Mouse (Mus musculus) hindbrain, postnatal 0 days (tissue): Measurements from ENCODE around the gene Mxra8. TPM values are rescaled to one million over a fixed set of nuclear protein-coding genes. Genes with fewer than 3 reads are reported as not detected.

ENCODE experiments used
- ATAC-seq: fragments of 200-750 bp; cut with Nextera tagmentation; 2 replicates; pipeline ENCODE4 v1.8.0; 2017; ENCODE audit warnings: mild to moderate bottlenecking, moderate TSS enrichment, moderate library complexity
- DNase-seq: peaks from one replicate; pipeline ENCODE4 v3.0.0-alpha.2; 2015; ENCODE audit warnings: low spot score
- H3K27ac ChIP-seq: fragments of 300-500 bp; sonication (generic); 2 replicates; pipeline ENCODE4 v1.5.1; 2014; ENCODE audit warnings: mild to moderate bottlenecking
- H3K27me3 ChIP-seq: fragments of 300-500 bp; sonication (generic); 2 replicates; pipeline ENCODE4 v1.6.1; 2014; ENCODE audit warnings: low read length, mixed read lengths; ENCODE audit not compliant: insufficient read depth
- H3K36me3 ChIP-seq: fragments of 300-500 bp; sonication (generic); 2 replicates; pipeline ENCODE4 v1.6.1; 2014; ENCODE audit warnings: low read length, mixed read lengths; ENCODE audit not compliant: insufficient read depth
- H3K4me1 ChIP-seq: fragments of 300-500 bp; sonication (generic); 2 replicates; pipeline ENCODE4 v1.6.1; 2014; ENCODE audit warnings: antibody characterized with exemption, low read length, mixed read lengths; ENCODE audit not compliant: insufficient read depth
- H3K4me2 ChIP-seq: fragments of 300-500 bp; sonication (generic); 2 replicates; pipeline ENCODE4 v1.6.1; 2014; ENCODE audit warnings: low read depth, mild to moderate bottlenecking, low read length, moderate library complexity, mixed read lengths
- H3K4me3 ChIP-seq: fragments of 300-500 bp; sonication (generic); 2 replicates; pipeline ENCODE4 v1.5.1; 2014; ENCODE audit warnings: low read length
- H3K9ac ChIP-seq: fragments of 300-500 bp; sonication (generic); replicated peaks from 2 replicates; pipeline ENCODE4 v1.6.1; 2014; ENCODE audit warnings: mild to moderate bottlenecking, low read length, moderate library complexity, mixed read lengths
- H3K9me3 ChIP-seq: fragments of 300-500 bp; sonication (generic); 2 replicates; pipeline ENCODE4 v1.6.1; 2016; ENCODE audit warnings: low read length, mixed read lengths
- CTCF ChIP-seq: IDR thresholded peaks from 2 replicates; pipeline ENCODE4 v1.5.1; 2016; ENCODE audit warnings: antibody characterized with exemption, control low read depth, low read depth
- WGBS: fragments of 180-500 bp; shearing (Covaris S2); extraction: QIAGEN DNeasy Blood & Tissue Kit; methylation state at CpG from one replicate; pipeline ENCODE4 v1.1.7; 2014; 5-methylcytosine and 5-hydroxymethylcytosine counted together
- polyA plus RNA-seq: library from polyadenylated mRNA; unstranded; fragments of >200 nt; fragmentation: Nextera tagmentation; extraction: Ambion mirVana; gene quantifications from 2 replicates; pipeline ENCODE4 v1.2.1, GENCODE M21; 2015
- total RNA-seq: library from RNA; depleted of rRNA; stranded (reverse); fragments of >200 nt; gene quantifications from 2 replicates; pipeline ENCODE4 v1.2.3, GENCODE M21; 2014

Mxra8 gene
- total and polyA plus RNA-seq, 2 experiments from 2014 or later, result 41.6 to 58.9 TPM

DNA sequence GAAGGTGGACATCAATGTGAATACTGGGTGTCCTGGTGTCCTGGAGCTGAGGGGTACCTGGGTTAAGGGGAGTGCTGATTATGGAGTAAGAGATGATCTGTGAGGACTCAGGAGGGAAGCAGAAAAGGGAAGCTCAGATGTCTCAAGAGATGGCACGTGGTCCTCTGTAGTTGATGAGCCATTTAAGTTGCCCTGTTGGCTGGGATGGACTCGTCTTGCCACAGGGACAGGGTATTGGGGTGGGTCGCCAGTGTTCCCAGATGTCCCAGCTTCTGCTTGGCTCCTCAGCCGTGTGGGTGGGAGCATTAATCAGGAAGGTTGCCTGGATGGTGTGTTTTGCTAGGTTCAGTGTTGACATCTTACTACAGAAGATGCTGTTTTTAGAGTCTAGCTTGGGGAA lies 6.2 kb upstream of the Mxra8 start:
- peaks cover 7% of the 10 kb centered on the region for H3K4me1 ChIP-seq
- 0 out of 2 replicates have a peak, but pooled peaks cover 4% of the 10 kb centered on the region for H3K36me3 ChIP-seq

DNA sequence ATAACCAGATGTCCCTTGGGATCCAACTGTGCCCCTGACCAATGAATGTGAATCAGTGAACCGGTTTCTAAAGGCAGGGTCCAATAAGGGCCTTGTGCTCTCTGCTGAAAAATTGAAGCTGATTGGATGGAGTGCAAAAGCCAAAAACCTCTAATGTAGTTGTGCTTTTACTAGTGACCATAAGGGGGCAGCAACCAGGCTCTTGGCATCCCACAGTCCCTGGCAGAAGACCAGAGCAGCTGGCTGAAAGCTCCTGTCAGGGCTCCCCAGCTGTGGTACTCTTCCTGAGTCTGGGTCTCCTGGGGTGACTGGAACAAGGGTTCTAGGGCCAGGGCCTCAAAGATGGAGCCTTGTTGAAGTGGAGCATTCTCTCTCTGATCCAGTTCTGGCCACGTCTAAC lies 5.6 kb upstream of the Mxra8 start:
- peak; percentile 78 for TF ChIP-seq CTCF
- no peak overlapping the region for H3K9ac ChIP-seq
- no peaks in the 10 kb centered on the region for H3K9me3 ChIP-seq
- no peak overlapping the region for H3K4me3 ChIP-seq
- DNase-seq (peak; percentile 87), ATAC-seq (peak; percentile 11; the same call in 1 of the 2 replicates)
- no peak overlapping the region for H3K4me2 ChIP-seq
- 22% methylated on average over 2 of the region's 2 CpGs for WGBS
- peak overlapping the region; percentile 17; the same call in 1 of the 2 replicates for H3K27ac ChIP-seq
- 0 out of 2 replicates have a peak, but pooled peaks cover 4% of the 10 kb centered on the region for H3K36me3 ChIP-seq
- H3K4me1 ChIP-seq, result peaks cover 7% of the 10 kb centered on the region
- H3K27me3 ChIP-seq, result no peaks in the 10 kb centered on the region

More for the DNA sequence above, 6.2 kb upstream of the Mxra8 start:
- Histone ChIP-seq H3K27ac (no peak overlapping the region), H3K4me3 (no peak overlapping the region), H3K9me3 (no peaks in the 10 kb centered on the region), H3K27me3 (no peaks in the 10 kb centered on the region), H3K4me2 (0 out of 2 replicates have a peak overlapping the region, but pooled peaks have one; percentile 93), H3K9ac (no peak overlapping the region)
- WGBS, result 95% methylated on average over 4 of the region's 4 CpGs
- DNase-seq (no peak), ATAC-seq (no peak)
- no peak for TF ChIP-seq CTCF

DNA sequence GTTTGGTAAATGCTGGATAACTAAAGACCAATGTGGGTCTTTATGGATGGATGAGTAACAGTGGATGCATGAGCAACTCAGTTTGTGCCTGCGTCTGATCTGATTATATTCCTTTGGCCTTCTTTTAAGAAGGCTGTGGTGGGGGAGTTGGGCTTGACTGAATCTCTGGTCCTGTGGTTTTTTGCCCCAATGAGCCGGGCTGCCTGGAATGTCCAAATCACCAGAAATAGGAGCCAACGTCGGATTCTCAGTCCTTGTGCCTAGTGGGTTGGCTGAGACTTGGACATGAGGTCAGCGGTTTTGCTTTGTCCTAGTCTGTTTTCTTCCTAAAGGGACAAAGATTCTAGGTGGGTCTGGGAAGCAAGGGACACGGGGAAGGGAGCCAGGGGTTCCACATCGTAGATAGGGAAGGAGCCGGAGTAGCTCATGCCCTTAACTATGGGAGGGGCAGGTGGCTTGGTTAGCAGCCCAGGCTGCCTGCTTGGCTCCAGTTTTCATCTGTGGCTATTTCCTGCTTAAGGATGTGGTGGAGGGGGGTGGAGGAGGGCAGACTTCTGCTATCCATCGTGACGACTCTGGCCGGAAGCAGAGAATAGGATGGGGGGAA lies 2.0 kb upstream of the Mxra8 start:
- H3K4me3 ChIP-seq, result no peak overlapping the region
- TF ChIP-seq CTCF, result no peak

DNA sequence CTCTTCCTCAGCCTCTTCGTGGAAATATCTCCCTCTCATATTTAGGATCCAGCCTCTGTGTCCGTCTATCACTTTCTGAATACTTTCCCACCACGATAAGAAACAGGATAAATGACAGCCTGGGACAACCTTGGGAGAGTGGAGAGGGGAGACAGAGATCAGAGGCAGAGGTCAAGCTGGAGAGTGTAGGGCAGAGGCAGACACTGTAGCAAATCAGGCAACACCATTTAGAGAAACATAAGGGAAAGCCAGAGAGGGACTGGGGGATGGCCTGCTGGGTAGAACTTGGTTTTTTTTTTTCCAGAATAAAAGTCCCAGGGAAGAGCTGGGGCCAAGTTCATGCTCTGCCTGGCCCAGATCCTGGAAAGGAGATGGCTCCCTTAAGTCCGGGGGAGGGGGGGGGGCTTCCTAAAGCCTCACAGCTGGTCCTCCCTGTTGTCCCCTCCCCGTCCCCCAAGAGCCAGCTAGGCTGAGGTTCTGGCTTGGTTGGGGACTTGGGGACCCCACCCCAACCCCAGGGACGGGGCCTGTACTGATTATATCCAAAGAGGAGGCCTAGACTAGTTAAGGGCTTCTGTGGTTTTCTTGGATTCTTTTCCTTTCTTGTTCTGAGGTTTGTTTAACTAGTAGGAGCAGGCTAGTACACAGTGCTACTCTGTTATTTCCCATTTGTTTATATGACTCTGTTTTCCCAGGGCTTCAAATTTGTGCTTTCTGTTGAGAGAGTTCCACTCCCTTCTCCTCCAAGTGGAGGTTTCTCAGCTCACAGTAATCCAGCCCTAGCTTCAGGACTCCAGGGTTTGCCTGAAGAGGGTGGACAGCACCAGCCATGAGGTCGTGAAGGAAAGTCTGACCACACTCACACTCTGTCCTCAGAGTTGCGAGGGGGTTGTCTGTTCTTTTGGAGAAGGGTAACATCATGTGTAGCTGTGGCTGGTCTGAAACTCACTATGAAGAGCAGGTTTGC lies 1.0 kb upstream of the Mxra8 start:
- H3K27me3 ChIP-seq, result peaks cover 4% of the 10 kb centered on the region; the same call in 1 of the 2 replicates
- H3K36me3 ChIP-seq, result no peaks in the 10 kb centered on the region
- 53% methylated on average over 8 of the region's 8 CpGs for WGBS
- no peak overlapping the region for H3K4me2 ChIP-seq
- peak overlapping the region; percentile 66; the same call in 1 of the 2 replicates for H3K27ac ChIP-seq
- no peak for TF ChIP-seq CTCF
- H3K4me1 ChIP-seq, result no peaks in the 10 kb centered on the region
- ATAC-seq (no peak), DNase-seq (no peak)
- no peak overlapping the region for H3K4me3 ChIP-seq
- no peak overlapping the region for H3K9ac ChIP-seq
- no peaks in the 10 kb centered on the region for H3K9me3 ChIP-seq

More for the DNA sequence above, 2.0 kb upstream of the Mxra8 start:
- Histone ChIP-seq H3K9me3 (no peaks in the 10 kb centered on the region), H3K4me2 (no peak overlapping the region), H3K4me1 (peaks cover 2% of the 10 kb centered on the region), H3K36me3 (0 out of 2 replicates have a peak, but pooled peaks cover 4% of the 10 kb centered on the region), H3K27ac (no peak overlapping the region), H3K9ac (no peak overlapping the region), H3K27me3 (peaks cover 4% of the 10 kb centered on the region; the same call in 1 of the 2 replicates)
- DNase-seq (no peak), ATAC-seq (no peak)
- 74% methylated on average over 11 of the region's 11 CpGs for WGBS

DNA sequence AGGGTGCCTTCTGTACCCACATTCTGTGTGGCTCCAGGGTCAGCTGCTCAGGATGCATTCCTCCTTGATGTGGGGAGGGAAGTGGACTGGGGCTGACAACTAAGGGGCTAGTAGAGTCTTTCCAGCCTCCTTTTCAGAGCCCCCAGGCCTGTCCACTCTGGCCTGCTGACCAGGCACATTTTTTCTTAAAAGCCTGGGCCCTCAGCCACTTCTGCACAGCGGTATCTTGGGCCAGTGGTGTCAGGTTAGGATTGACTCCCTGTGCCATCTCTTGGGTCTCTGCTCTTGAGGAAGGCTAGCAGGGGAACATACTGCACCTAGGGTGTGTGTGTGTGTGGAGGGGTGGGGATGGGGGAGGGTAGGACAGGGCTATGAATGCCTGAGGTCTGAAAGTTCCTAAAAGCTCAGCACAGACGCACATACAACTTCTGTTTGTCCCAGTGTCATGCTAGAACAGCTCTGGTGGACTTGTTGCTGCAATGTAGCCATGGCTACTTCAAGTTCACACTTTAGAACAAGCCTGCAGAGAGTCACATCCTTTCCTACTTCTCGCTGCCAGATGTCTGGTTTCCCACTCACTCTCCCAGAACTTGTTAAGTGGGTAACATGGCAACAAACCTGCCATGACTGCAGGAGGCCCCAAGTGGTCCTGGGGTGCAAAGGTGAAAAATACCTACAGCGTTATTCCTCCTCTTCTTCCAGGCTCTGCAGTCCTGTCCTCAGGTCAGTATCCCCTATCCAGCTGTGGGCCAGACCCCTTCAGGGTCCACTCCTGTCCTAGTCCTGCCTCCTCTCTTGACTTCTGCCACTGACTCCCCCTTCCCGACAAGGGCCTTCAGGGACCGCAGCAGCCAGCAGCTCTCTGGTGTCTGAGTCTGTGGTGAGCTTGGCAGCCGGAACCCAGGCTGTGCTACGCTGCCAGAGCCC lies 859 bp downstream of the Mxra8 start:
- DNase-seq, result no peak
- H3K9me3 ChIP-seq, result no peaks in the 10 kb centered on the region
- H3K4me2 ChIP-seq, result peak overlapping the region; percentile 57
- H3K36me3 ChIP-seq, result no peaks in the 10 kb centered on the region
- H3K9ac ChIP-seq, result peak overlapping the region; percentile 35
- peaks cover 4% of the 10 kb centered on the region; the same call in 1 of the 2 replicates for H3K27me3 ChIP-seq
- peak overlapping the region; percentile 30 for H3K4me3 ChIP-seq
- 18% methylated on average over 8 of the region's 8 CpGs for WGBS
- peak overlapping the region; percentile 61; the same call in 1 of the 2 replicates for H3K27ac ChIP-seq
- no peak for TF ChIP-seq CTCF
- ATAC-seq, result no peak; the same call in 1 of the 2 replicates
- no peaks in the 10 kb centered on the region for H3K4me1 ChIP-seq

DNA sequence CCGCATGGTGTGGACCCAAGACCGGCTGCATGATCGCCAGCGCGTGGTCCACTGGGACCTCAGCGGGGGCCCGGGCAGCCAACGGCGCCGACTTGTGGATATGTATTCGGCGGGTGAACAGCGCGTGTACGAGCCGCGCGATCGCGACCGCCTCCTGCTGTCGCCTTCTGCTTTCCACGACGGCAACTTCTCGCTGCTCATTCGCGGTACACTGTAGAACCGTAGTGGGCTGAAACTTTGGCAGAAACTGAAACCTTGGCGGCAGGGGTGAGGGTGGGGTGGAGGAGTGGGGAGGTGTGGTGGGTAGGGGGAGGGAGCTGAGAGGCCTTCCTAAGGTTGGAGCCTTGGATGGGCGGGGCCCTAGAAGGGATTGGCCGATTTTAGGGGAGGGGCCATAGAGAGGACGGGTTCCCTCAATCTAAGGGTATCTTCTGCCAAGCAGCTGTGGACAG lies 1.5 kb downstream of the Mxra8 start:
- peak overlapping the region; percentile 35; the same call in 1 of the 2 replicates for H3K9ac ChIP-seq
- H3K4me1 ChIP-seq, result no peaks in the 10 kb centered on the region
- peaks cover 4% of the 10 kb centered on the region; the same call in 1 of the 2 replicates for H3K27me3 ChIP-seq
- peak overlapping the region; percentile 57 for H3K4me2 ChIP-seq
- H3K27ac ChIP-seq, result peak overlapping the region; percentile 54; the same call in 1 of the 2 replicates
- WGBS, result 2% methylated on average over 31 of the region's 32 CpGs
- H3K4me3 ChIP-seq, result peak overlapping the region; percentile 30
- peak; percentile 37 for TF ChIP-seq CTCF
- no peaks in the 10 kb centered on the region for H3K36me3 ChIP-seq
- H3K9me3 ChIP-seq, result no peaks in the 10 kb centered on the region
- DNase-seq (peak; percentile 45), ATAC-seq (peak; percentile 49)
